Mouse (Mus musculus) embryonic facial prominence, embryonic 11.5 days (tissue): ENCODE measurements around the gene Mmp9. TPM values are rescaled to one million over a fixed set of nuclear protein-coding genes. Genes with fewer than 3 reads are reported as not detected.

Experiments
- ATAC-seq: fragments of 200-750 bp; cut with Nextera tagmentation; replicated peaks from 2 replicates; pipeline ENCODE4 v1.8.0; 2017; ENCODE audit warnings: low read depth; ENCODE audit not compliant: insufficient number of reproducible peaks, low FRiP score, low TSS enrichment
- DNase-seq: peaks from one replicate; pipeline ENCODE4 v3.0.0-alpha.2; 2015; ENCODE audit warnings: low spot score
- H3K27ac ChIP-seq: fragments of 300-500 bp; sonication (generic); replicated peaks from 2 replicates; pipeline ENCODE4 v1.5.1; 2014; ENCODE audit warnings: mild to moderate bottlenecking, low read depth, low read length, control low read depth
- H3K27me3 ChIP-seq: fragments of 300-500 bp; sonication (generic); 2 replicates; pipeline ENCODE4 v1.6.1; 2014; ENCODE audit warnings: mild to moderate bottlenecking, low read length, moderate library complexity, mixed read lengths; ENCODE audit not compliant: control insufficient read depth, insufficient read depth
- H3K36me3 ChIP-seq: fragments of 300-500 bp; sonication (generic); replicated peaks from 2 replicates; pipeline ENCODE4 v1.6.1; 2014; ENCODE audit warnings: low read depth, mild to moderate bottlenecking, low read length, moderate library complexity, mixed read lengths; ENCODE audit not compliant: control insufficient read depth, insufficient read depth
- H3K4me1 ChIP-seq: fragments of 300-500 bp; sonication (generic); 2 replicates; pipeline ENCODE4 v1.6.1; 2014; ENCODE audit warnings: low read length, mixed read lengths; ENCODE audit not compliant: control insufficient read depth, insufficient read depth
- H3K4me2 ChIP-seq: fragments of 300-500 bp; sonication (generic); 2 replicates; pipeline ENCODE4 v1.6.1; 2014; ENCODE audit warnings: low read depth, mild to moderate bottlenecking, control low read depth, low read length, moderate library complexity
- H3K4me3 ChIP-seq: fragments of 300-500 bp; sonication (generic); 2 replicates; pipeline ENCODE4 v1.5.1; 2014; ENCODE audit warnings: low read depth, low read length, control low read depth
- H3K9ac ChIP-seq: fragments of 300-500 bp; sonication (generic); replicated peaks from 2 replicates; pipeline ENCODE4 v1.6.1; 2014; ENCODE audit warnings: mild to moderate bottlenecking, control low read depth, low read length
- H3K9me3 ChIP-seq: fragments of 300-500 bp; sonication (generic); replicated peaks from 2 replicates; pipeline ENCODE4 v1.6.1; 2016; ENCODE audit warnings: mild to moderate bottlenecking, low read length, inconsistent platforms, mixed read lengths; ENCODE audit not compliant: control insufficient read depth
- WGBS: fragments of 180-500 bp; shearing (Covaris S2); extraction: QIAGEN DNeasy Blood & Tissue Kit; methylation state at CpG from one replicate; pipeline ENCODE4 v1.1.7; 2014; 5-methylcytosine and 5-hydroxymethylcytosine counted together
- polyA plus RNA-seq: library from polyadenylated mRNA; unstranded; fragments of >200 nt; fragmentation: Nextera tagmentation; extraction: Ambion mirVana; gene quantifications from 2 replicates; pipeline ENCODE4 v1.2.1, GENCODE M21; 2014

Mmp9 gene
- polyA plus RNA-seq, 1 experiment from 2014 or later, result 1.6 TPM

DNA sequence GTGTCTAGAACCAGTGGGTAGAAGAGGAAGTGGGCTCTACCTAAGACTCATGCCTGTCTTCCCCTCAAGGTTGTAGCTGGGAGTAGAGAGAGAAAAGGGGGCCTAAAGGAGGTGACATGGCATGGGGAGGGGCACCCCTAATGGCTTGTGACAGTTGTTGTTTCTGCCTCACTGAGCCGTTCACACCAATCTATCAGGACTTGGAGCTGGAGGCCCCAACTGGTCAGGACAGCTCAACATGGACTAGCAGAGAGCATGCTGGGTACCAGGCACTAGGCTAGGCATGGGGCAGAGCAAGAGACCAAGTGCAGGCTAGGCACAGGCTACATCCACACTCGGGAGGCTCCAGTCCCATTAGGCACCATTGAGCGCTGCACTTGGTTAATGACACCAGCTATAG is 50.5 kb downstream of the Mmp9 start:
- Histone ChIP-seq H3K4me3 (no peak overlapping the region), H3K27ac (no peak overlapping the region), H3K4me2 (no peak overlapping the region), H3K4me1 (no peaks in the 10 kb centered on the region), H3K36me3 (no peaks in the 10 kb centered on the region), H3K27me3 (peaks cover 3% of the 10 kb centered on the region; the same call in 1 of the 2 replicates), H3K9ac (no peak overlapping the region), H3K9me3 (no peaks in the 10 kb centered on the region)
- DNase-seq (no peak), ATAC-seq (no peak)
- 86% methylated on average over 3 of the region's 3 CpGs for WGBS

DNA sequence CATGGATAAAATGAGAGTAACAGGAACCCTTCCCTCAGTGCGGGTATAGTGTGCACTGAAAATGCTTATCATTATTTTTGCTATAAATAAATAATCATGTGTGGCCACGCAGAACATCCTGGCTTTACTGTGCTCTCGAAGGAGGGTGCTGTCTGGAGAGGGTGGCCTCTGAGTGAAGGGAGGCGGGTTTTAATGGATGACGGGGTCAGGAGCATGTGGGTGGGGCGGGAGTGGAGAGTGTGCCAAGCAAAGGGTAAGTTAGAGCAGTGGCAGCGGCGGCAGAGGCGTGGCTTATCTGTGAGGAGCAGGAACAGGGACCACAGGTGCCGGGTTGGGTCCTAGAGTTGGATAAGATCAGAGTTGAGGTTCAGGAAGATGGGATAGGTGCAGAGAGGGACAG is 51.2 kb downstream of the Mmp9 start:
- no peaks in the 10 kb centered on the region for H3K36me3 ChIP-seq
- H3K27ac ChIP-seq, result no peak overlapping the region
- no peaks in the 10 kb centered on the region for H3K9me3 ChIP-seq
- no peak for ATAC-seq
- H3K4me1 ChIP-seq, result no peaks in the 10 kb centered on the region
- H3K4me3 ChIP-seq, result no peak overlapping the region
- H3K27me3 ChIP-seq, result peaks cover 4% of the 10 kb centered on the region; the same call in 1 of the 2 replicates
- no peak overlapping the region for H3K4me2 ChIP-seq
- 50% methylated on average over 10 of the region's 10 CpGs for WGBS
- no peak for DNase-seq
- no peak overlapping the region for H3K9ac ChIP-seq

DNA sequence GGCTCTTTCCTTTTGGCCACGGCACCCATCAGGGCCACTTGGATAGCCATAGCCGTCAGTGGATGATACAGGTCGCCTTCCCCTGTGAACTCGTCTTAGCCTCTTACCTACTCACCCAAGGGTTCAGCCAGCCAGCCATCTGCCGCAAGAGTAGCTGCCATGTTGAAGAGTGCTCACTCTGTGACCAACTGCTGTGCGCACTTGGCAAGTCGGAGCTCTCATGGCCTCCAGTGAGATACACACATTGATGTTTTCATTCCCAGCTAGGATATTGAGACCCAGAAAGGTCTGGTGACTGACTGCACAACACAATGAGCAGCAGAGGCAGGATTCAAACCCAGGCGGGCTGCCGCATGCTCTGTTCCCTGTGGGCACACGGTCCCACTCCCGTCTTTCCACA is 53.6 kb downstream of the Mmp9 start:
- Histone ChIP-seq H3K9ac (no peak overlapping the region), H3K4me1 (peaks cover 3% of the 10 kb centered on the region), H3K9me3 (no peaks in the 10 kb centered on the region), H3K27me3 (peaks cover 25% of the 10 kb centered on the region), H3K4me3 (no peak overlapping the region), H3K27ac (no peak overlapping the region), H3K4me2 (no peak overlapping the region), H3K36me3 (no peaks in the 10 kb centered on the region; the same call in 1 of the 2 replicates)
- WGBS, result 93% methylated on average over 11 of the region's 11 CpGs
- DNase-seq, result no peak
- no peak for ATAC-seq

DNA sequence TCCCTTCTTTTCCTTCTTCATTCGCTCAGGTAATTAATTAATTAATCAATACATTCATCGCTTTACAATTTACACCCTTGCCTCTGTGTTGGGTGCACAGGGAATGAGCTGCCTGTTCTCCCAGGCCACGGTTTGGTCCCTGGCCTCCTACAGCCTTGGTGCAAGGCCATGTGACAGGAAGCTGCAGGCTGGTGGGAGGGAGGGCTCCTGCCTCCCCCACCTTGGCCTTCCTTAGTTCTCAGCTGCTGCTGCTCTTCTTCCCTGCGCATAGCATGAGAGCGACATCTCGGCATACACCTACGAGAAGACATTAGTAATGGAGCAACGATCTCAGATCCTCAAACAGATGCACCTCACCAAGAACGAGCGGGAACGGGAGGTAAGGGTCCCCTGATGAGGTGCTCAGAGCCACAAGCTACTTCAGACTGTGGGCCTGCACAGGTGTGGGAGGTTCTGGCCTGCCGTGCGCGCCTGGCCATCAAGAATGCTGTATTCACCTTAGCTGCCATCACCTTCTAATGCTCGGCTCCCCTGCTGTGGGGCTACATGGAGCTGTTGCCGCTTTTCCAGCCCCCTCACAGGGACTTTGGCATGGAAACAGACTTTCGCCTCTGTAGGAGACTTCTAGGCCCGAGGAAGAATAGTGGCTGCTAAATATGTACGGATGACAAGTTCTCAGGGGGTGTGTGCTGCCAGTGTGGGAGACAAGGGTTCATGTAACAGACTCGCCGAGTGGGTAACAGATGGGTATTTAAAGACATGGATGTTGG is 54.3 kb downstream of the Mmp9 start:
- WGBS, result 54% methylated on average over 21 of the region's 21 CpGs
- Histone ChIP-seq H3K27ac (no peak overlapping the region), H3K9me3 (no peaks in the 10 kb centered on the region), H3K27me3 (peaks cover 26% of the 10 kb centered on the region), H3K36me3 (no peaks in the 10 kb centered on the region; the same call in 1 of the 2 replicates), H3K4me3 (no peak overlapping the region), H3K4me1 (peaks cover 3% of the 10 kb centered on the region), H3K4me2 (no peak overlapping the region), H3K9ac (no peak overlapping the region)
- DNase-seq, result no peak
- ATAC-seq, result no peak

DNA sequence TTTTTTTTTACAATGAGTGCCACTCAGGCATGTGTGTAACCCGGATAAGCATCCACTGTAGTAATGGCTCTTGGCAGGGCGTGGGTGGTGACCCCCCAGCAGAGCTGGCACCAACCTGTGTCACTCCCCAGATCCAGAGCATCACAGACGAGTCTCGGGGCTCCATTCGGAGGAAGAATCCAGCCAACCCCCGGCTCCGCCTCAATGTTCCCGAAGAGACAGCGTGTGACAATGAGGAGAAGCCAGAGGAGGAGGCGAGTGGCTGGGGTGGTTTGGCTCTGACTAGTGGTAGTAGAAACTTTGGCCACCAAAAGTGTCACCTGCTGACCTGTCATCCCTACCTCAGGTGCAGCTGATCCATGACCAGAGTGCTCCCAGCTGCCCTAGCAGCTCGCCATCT is 55.4 kb downstream of the Mmp9 start:
- Histone ChIP-seq H3K27me3 (peaks cover 26% of the 10 kb centered on the region), H3K9ac (no peak overlapping the region), H3K4me3 (no peak overlapping the region), H3K27ac (no peak overlapping the region), H3K9me3 (no peaks in the 10 kb centered on the region), H3K4me2 (no peak overlapping the region), H3K36me3 (no peaks in the 10 kb centered on the region; the same call in 1 of the 2 replicates), H3K4me1 (peaks cover 3% of the 10 kb centered on the region)
- ATAC-seq (no peak), DNase-seq (no peak)
- 67% methylated on average over 11 of the region's 11 CpGs for WGBS

DNA sequence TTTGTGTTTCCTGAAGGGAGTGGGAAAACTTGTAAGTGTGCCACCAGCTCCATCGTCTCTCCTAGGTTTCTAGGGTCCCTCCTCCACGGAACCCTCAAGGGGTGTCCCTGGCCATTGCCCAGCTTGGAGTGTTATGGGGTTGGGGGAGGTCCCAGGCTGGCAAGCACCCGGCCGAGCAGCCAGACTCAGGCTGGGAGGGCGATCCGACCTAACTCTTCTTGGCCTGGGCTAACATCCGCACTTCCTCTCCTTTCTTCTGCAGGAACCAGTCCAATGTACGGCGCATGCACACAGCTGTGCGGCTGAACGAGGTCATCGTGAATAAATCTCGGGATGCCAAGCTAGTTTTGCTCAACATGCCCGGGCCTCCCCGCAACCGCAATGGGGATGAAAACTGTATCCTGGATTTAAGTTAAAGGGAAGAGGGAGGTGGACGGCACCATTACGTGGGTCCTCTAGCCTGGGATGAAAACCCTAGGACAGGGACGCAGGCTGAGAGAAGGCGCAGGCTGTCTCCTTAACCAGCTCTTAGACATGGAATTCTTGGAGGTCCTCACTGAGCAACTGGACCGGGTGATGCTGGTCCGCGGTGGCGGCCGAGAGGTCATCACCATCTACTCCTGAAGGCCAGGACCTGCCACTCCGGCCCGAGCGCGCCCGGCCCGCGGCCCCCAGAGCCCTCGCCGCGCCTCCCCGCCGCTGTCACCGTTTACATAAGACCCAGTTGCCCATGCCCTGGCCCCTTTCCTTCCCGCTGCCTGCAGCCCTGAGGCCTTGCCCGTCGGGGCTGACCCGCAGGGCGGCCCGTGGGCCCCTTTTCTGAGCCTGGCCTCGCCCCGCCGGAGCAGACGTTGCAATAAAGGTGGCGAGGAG is 56.5 kb downstream of the Mmp9 start:
- H3K9me3 ChIP-seq, result no peaks in the 10 kb centered on the region
- H3K4me2 ChIP-seq, result peak overlapping the region; percentile 59
- ATAC-seq (no peak), DNase-seq (peak; percentile 21)
- peaks cover 3% of the 10 kb centered on the region for H3K4me1 ChIP-seq
- peak overlapping the region; percentile 51 for H3K9ac ChIP-seq
- peaks cover 6% of the 10 kb centered on the region for H3K36me3 ChIP-seq
- peak overlapping the region; percentile 27 for H3K4me3 ChIP-seq
- no peak overlapping the region for H3K27ac ChIP-seq
- WGBS, result 7% methylated on average over 47 of the region's 49 CpGs
- peaks cover 26% of the 10 kb centered on the region for H3K27me3 ChIP-seq

DNA sequence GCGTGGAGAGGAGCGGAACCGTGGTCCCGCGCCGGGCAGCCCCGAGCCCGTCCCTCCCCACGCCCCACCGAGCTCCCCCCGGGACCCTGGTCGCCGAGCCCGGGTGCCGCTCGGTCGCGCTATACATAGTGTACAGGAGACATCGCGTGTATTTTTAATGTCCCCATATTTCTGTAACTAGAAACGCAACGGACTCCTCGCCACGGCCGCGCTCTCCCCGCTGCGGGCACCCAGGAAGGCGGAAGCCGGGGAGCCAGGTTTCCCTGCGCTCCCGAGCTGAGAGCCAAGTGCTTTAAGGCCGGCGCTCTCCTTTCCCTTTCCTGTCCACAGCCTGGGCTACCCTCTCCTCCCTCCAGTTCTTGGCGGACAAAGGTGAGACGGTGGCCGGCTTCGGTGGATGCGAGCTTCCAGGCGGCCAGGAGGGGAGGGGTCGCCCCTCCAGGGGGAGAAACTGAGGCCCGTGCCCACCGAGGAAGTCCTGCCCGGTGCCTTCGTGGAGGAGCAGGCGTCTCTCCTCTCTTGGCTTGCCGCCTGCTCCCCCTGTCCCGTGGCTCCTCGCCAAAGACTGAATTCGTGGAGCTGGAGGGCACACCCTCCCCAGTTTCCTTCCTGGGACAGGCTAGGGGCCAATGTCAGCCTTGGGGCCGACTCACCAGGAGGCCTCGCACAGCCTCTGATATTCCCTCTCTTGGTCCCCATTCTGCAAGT is 57.3 kb downstream of the Mmp9 start:
- Histone ChIP-seq H3K4me1 (peaks cover 3% of the 10 kb centered on the region), H3K27me3 (peaks cover 26% of the 10 kb centered on the region), H3K9ac (peak overlapping the region; percentile 51), H3K4me3 (peak overlapping the region; percentile 27), H3K27ac (no peak overlapping the region), H3K36me3 (peaks cover 13% of the 10 kb centered on the region), H3K9me3 (no peaks in the 10 kb centered on the region), H3K4me2 (peak overlapping the region; percentile 59)
- DNase-seq, result peak; percentile 44
- ATAC-seq, result no peak
- 2% methylated on average over 50 of the region's 52 CpGs for WGBS
